Mouse (Mus musculus): ENCODE results near the gene Ltbr. TPM values are rescaled to one million over a fixed set of nuclear protein-coding genes. Genes with fewer than 3 reads are reported as not detected.

The Ltbr gene
- polyA plus RNA-seq, 1 experiment: 67.1 TPM

- H3K4me1 ChIP-seq (ENCODE audit: control insufficient read depth, insufficient read depth, low read length): peaks cover 29% of the 10 kb centered on the region
- H3K27ac ChIP-seq (ENCODE audit: insufficient read depth, low read length): peak overlapping the region; percentile 90
- H3K4me3 ChIP-seq (ENCODE audit: insufficient read depth, low read length): no peak overlapping the region
- TF ChIP-seq POLR2A (IDR thresholded peaks at IDR 0.05; ENCODE audit: low read depth, low read length): no peak
Measured at GRCm38 (mm10) chr6:125353655-125354054, 40.0 kb upstream of the Ltbr start.

- H3K4me1 ChIP-seq (ENCODE audit: control insufficient read depth, insufficient read depth, low read length): peaks cover 29% of the 10 kb centered on the region
- TF ChIP-seq POLR2A (IDR thresholded peaks at IDR 0.05; ENCODE audit: low read depth, low read length) (no peak), CTCF (IDR thresholded peaks at IDR 0.05; ENCODE audit: borderline replicate concordance, insufficient read depth, low read length) (no peak)
- H3K27ac ChIP-seq (ENCODE audit: insufficient read depth, low read length): peak overlapping the region; percentile 90
- no peak overlapping the region for H3K4me3 ChIP-seq (ENCODE audit: insufficient read depth, low read length)
Measured at GRCm38 (mm10) chr6:125353221-125353620, 39.5 kb upstream of the Ltbr start.

- Histone ChIP-seq H3K4me1 (ENCODE audit: control insufficient read depth, insufficient read depth, low read length) (peaks cover 29% of the 10 kb centered on the region), H3K4me3 (ENCODE audit: insufficient read depth, low read length) (0 out of 2 replicates have a peak overlapping the region, but pooled peaks have one; percentile 1), H3K27ac (ENCODE audit: insufficient read depth, low read length) (peak overlapping the region; percentile 90)
- no peak for TF ChIP-seq CTCF (IDR thresholded peaks at IDR 0.05; ENCODE audit: borderline replicate concordance, insufficient read depth, low read length)
- no peak for TF ChIP-seq POLR2A (IDR thresholded peaks at IDR 0.05; ENCODE audit: low read depth, low read length)
Measured at GRCm38 (mm10) chr6:125352811-125353210, 39.1 kb upstream of the Ltbr start.

- Histone ChIP-seq H3K4me1 (ENCODE audit: control insufficient read depth, insufficient read depth, low read length) (peaks cover 29% of the 10 kb centered on the region), H3K4me3 (ENCODE audit: insufficient read depth, low read length) (no peak overlapping the region), H3K27ac (ENCODE audit: insufficient read depth, low read length) (peak overlapping the region; percentile 67)
- TF ChIP-seq CTCF (IDR thresholded peaks at IDR 0.05; ENCODE audit: borderline replicate concordance, insufficient read depth, low read length): no peak
- TF ChIP-seq POLR2A (IDR thresholded peaks at IDR 0.05; ENCODE audit: low read depth, low read length): no peak
Measured at GRCm38 (mm10) chr6:125352046-125352384, 38.3 kb upstream of the Ltbr start.

- H3K27ac ChIP-seq (ENCODE audit: insufficient read depth, low read length): peak overlapping the region; percentile 67
- no peak for TF ChIP-seq CTCF (IDR thresholded peaks at IDR 0.05; ENCODE audit: borderline replicate concordance, insufficient read depth, low read length)
- no peak for TF ChIP-seq POLR2A (IDR thresholded peaks at IDR 0.05; ENCODE audit: low read depth, low read length)
- H3K4me1 ChIP-seq (ENCODE audit: control insufficient read depth, insufficient read depth, low read length): peaks cover 29% of the 10 kb centered on the region
- peak overlapping the region; percentile 88 for H3K4me3 ChIP-seq (ENCODE audit: insufficient read depth, low read length)
Measured at GRCm38 (mm10) chr6:125351368-125352045, 37.8 kb upstream of the Ltbr start.

GRCm38 (mm10) chr6:125350995-125351324 lies 37.3 kb upstream of the Ltbr start:
- no peak for TF ChIP-seq CTCF (IDR thresholded peaks at IDR 0.05; ENCODE audit: borderline replicate concordance, insufficient read depth, low read length)
- no peak for TF ChIP-seq POLR2A (IDR thresholded peaks at IDR 0.05; ENCODE audit: low read depth, low read length)
- H3K4me1 ChIP-seq (ENCODE audit: control insufficient read depth, insufficient read depth, low read length): peaks cover 29% of the 10 kb centered on the region
- H3K4me3 ChIP-seq (ENCODE audit: insufficient read depth, low read length): peak overlapping the region; percentile 88
- H3K27ac ChIP-seq (ENCODE audit: insufficient read depth, low read length): peak overlapping the region; percentile 67

- peak; percentile 48 for TF ChIP-seq POLR2A (IDR thresholded peaks at IDR 0.05; ENCODE audit: low read depth, low read length)
- TF ChIP-seq CTCF (IDR thresholded peaks at IDR 0.05; ENCODE audit: borderline replicate concordance, insufficient read depth, low read length): no peak
- Histone ChIP-seq H3K4me1 (ENCODE audit: control insufficient read depth, insufficient read depth, low read length) (peaks cover 24% of the 10 kb centered on the region), H3K4me3 (ENCODE audit: insufficient read depth, low read length) (peak overlapping the region; percentile 88), H3K27ac (ENCODE audit: insufficient read depth, low read length) (peak overlapping the region; percentile 82)
Measured at GRCm38 (mm10) chr6:125350231-125350994, 36.7 kb upstream of the Ltbr start.

- H3K4me1 ChIP-seq (ENCODE audit: control insufficient read depth, insufficient read depth, low read length): peaks cover 20% of the 10 kb centered on the region
- TF ChIP-seq CTCF (IDR thresholded peaks at IDR 0.05; ENCODE audit: borderline replicate concordance, insufficient read depth, low read length) (no peak), POLR2A (IDR thresholded peaks at IDR 0.05; ENCODE audit: low read depth, low read length) (peak; percentile 81)
- H3K4me3 ChIP-seq (ENCODE audit: insufficient read depth, low read length): peak overlapping the region; percentile 88
- H3K27ac ChIP-seq (ENCODE audit: insufficient read depth, low read length): peak overlapping the region; percentile 82
Measured at GRCm38 (mm10) chr6:125349575-125350230, 36.0 kb upstream of the Ltbr start.

- Histone ChIP-seq H3K27ac (ENCODE audit: insufficient read depth, low read length) (peak within 1 kb of the TSS; percentile 82), H3K4me3 (ENCODE audit: insufficient read depth, low read length) (peak within 1 kb of the TSS; percentile 88), H3K4me1 (ENCODE audit: control insufficient read depth, insufficient read depth, low read length) (peaks cover 16% of the 10 kb centered on the region)
- no peak for TF ChIP-seq CTCF (IDR thresholded peaks at IDR 0.05; ENCODE audit: borderline replicate concordance, insufficient read depth, low read length)
- no peak for TF ChIP-seq POLR2A (IDR thresholded peaks at IDR 0.05; ENCODE audit: low read depth, low read length)
Measured at GRCm38 (mm10) chr6:125348721-125349574, 35.3 kb upstream of the Ltbr start, which contains the start of gene Tnfrsf1a. TSS of gene Tnfrsf1a (plus strand) at chr6:125349362.
